Mouse (Mus musculus): Measurements from ENCODE around the gene Gm21954.

Gm21954 gene

DNA sequence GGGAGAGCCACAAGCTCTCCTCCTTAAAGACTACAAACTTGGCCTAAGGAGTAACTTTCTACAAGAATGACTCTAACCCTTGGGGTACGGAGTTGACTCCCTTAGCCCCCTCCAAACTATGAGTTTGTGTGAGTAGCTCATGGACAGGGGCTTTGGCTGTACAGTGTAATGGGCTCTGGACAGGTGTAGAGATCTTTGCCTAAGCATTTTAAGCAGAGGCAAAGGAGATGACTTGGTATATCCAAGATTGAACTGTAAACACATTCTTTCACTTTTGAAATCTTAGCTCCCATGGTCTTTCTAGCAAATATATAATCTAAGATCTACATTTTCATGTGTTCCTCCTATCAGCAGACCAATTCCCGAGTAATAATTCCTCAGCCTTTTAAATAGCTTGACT lies at the start of gene Gm21954:
TSS of gene Gm21954 (minus strand) at position 101 of the 400 bp plus-strand sequence.
- DNase-seq (ENCODE audit: low spot score) = no peak

DNA sequence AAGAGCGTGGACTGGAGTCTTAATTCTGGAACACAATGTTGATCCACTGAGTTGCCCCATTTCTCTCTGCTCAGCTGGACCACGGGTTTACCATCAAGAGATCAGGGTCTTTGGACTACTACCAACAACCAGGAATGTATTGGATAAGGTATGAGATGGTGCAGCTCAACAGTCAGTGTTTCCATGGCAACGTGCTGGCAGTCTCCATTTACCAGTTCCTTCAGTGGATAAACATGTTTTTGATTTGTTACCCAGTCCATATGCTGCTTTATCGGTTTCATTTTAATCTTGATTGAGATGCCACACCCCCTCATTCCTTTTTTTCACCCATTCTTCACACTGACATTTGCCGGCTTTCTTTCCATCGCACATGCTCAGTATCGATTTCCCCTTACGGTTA lies 49.8 kb upstream of the Gm21954 start:
- no peak for DNase-seq (ENCODE audit: low spot score)

GRCm38 (mm10) chr3:55520240-55521180 lies 48.5 kb upstream of the Gm21954 start:
- DNase-seq (ENCODE audit: low spot score) = peak; percentile 23

DNA sequence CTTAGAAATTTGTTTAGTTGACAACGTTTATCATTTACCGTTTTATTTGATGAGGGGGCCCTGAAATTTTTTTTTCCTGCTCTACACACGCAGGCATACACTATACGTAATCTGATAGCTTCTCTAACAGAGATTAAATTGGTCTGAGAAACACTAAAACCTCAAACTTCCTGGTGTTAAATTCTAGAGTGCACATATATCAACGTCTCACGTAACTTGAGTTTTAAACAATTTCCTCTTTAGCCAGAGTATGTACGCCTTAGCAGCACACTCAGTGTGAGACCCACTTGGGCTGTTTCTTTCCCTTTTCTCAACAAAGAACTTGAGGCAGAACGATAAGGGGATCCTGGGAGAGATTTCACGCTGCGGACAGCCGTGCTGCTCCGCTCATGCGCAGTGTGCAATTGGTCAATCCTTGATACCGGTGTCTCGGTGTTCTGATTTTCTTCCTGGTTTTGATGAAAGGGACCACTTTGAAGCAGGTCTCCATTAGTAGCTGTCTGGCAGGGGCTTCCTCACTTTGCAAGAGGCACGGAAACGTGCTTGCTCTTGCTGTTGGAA lies 45.5 kb upstream of the Gm21954 start:
- DNase-seq (ENCODE audit: low spot score) = no peak

DNA sequence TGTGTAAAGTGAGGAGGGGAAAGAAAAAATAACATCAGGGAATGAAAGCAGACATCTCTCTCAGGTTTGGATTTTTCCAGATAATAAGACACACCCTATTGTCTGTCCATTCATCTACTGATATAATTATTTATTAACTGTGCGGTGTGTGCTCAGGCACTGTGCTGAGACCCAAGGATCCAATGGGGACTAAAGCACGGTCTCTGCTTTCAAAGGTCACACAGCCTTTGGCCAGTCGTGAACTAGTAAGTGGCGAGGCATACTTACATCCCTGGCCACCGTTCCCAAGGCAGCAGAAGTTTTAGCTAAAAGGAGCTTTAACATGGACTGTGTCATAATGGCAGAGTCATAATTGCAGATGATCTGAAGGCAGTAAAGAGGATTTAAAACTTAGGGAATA lies 44.0 kb upstream of the Gm21954 start:
- no peak for DNase-seq (ENCODE audit: low spot score)

- DNase-seq (ENCODE audit: low spot score) = no peak
These were observed 39.6 kb upstream of the Gm21954 start for GRCm38 (mm10) chr3:55511658-55512057.

DNA sequence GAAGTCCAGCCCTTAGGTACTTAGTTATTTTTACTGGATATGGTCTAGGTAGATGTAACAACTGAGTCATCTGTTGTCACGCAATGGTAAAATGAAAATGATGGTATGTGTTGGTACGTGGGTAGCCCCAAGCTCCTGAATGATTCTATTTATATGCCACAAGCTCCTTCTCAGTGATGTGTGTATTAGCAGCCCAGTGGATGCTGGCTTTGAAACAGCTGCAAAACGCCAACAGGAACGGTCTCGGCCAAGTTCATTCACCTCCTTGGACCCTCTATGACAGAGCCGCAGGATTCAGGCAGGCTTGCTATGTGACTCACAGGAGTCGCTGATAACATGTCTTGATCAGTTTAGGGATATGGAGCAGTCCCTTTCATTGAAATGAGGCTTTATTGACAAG lies 38.2 kb upstream of the Gm21954 start:
- no peak for DNase-seq (ENCODE audit: low spot score)

GRCm38 (mm10) chr3:55499298-55499697 lies 27.3 kb upstream of the Gm21954 start:
- DNase-seq (ENCODE audit: low spot score) = no peak

- no peak for DNase-seq (ENCODE audit: low spot score)
These were observed 24.5 kb upstream of the Gm21954 start for GRCm38 (mm10) chr3:55496462-55496941.

DNA sequence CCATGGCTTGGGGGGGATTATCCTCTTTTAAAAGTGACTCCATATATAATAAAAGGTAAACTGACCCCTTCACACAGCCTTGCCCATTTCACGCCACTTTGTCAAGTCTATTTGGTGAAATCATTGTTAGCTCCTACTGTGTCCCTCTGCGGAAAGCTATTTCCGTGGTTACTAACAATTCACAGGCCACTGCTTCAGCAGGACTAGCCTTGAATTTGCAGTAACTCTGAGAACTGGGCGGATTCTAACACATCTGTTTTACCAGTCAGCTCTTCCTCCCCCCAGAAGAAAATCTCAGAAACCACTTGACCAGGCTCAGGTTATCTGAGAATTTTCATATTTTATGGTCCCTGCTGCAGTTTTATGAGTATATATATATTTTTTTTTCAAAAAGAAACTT lies 23.9 kb upstream of the Gm21954 start:
- no peak for DNase-seq (ENCODE audit: low spot score)

- no peak for DNase-seq (ENCODE audit: low spot score)
These were observed 23.2 kb upstream of the Gm21954 start for GRCm38 (mm10) chr3:55495231-55495630.

DNA sequence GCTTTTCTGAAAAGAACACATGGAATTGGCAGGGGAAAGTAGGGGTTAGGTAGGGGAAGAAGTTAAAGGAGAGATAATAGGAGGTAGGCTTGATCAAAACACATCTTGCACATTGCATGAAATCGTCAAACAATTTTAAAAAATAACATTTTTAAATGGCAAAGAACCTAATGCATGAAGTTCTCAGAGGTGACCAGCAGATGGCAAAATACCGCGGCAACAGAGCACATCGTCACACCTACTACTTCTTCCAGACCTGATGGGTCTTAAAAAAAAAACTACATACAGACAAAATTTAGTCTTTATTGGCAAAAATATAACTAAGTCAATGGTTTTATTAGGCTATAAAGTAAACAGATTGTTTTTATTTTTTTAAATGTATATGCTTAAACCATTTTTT lies 22.3 kb upstream of the Gm21954 start:
- DNase-seq (ENCODE audit: low spot score) = no peak

GRCm38 (mm10) chr3:55492021-55492420 lies 20.0 kb upstream of the Gm21954 start:
- DNase-seq (ENCODE audit: low spot score) = no peak

GRCm38 (mm10) chr3:55489231-55489990 lies 17.4 kb upstream of the Gm21954 start:
- DNase-seq (ENCODE audit: low spot score) = no peak

DNA sequence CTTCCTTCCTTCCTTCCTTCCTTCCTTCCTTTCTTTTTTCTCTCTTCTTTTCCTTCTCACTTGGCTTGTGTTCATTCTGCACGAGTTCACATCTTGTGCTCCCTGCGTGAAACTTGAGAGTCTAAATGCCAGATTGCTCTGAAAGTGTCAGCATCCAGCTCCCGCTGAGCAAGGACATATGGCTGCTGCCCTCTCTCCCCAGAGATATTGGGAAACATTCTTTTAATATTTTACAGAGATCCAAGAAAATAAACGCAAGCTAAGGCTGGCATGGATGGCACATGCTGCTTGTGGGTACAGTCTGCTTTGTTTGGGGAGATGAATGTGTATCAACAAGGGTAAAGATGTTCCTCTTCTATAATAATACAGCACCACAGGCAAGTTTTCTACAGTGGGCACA lies 11.3 kb upstream of the Gm21954 start:
- DNase-seq (ENCODE audit: low spot score) = no peak

DNA sequence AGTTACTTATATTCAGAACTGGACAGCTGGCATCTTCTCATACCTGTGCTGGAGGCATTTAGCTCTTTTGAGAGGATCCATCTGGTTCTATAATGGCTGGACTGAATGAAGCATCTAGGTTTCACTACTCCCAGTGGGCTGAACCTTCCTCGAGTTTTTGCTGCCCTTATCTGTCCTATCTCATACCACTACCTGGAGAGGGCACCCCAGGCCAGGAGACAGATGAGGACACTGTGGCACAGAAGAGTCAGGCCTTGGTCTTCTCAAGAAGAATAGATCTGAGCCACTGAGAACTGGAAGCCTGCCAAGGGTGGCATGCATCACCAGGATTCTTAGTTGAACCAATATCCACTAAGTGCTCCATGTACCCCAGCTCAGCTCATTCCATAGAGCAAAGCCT lies 9.1 kb upstream of the Gm21954 start:
- no peak for DNase-seq (ENCODE audit: low spot score)

GRCm38 (mm10) chr3:55479306-55479705 lies 7.3 kb upstream of the Gm21954 start:
- no peak for DNase-seq (ENCODE audit: low spot score)

- no peak for DNase-seq (ENCODE audit: low spot score)
These were observed 4.7 kb upstream of the Gm21954 start for GRCm38 (mm10) chr3:55476694-55477093.

GRCm38 (mm10) chr3:55473146-55473545 lies 1.1 kb upstream of the Gm21954 start:
- DNase-seq (ENCODE audit: low spot score) = no peak

DNA sequence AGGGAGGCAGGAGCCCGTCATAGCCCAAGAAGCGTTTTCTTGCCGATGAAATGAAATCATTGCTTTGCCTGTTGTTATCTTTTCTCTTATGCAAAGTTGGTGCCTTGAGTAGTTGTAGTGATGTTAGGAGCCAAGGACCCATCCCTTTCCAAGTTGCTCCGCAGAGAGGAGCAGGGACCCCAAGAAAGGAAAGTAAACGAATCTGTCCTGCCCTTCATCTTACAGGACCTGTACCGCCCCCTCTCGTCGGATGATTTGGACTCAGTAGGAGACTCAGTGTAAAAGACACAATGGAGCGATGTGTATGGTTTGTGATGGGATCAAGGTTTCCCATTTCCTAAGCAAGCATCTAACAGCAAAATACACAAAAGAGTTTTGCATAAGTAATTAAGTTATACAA lies 5.7 kb downstream of the Gm21954 start:
- no peak for DNase-seq (ENCODE audit: low spot score)

DNA sequence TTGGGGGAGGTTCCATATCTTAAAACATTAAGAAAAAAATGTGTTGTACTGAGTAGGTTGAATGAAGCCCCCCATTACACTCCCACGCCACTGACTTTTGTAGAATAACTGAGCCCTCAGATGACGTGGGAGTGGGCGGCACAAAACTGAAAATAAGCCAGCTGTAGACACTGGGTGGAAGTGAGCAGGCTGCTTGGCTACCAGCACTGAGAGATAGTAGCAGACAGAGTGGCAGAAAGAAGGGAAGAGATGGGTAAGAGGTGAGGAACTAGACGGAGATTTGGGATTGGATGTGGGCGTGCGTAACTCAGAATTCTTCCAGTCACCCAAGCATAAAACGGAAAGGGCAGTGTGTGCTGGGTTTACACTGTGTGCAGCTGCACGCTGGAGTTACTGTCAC lies 6.2 kb downstream of the Gm21954 start:
- no peak for DNase-seq (ENCODE audit: low spot score)

- DNase-seq (ENCODE audit: low spot score) = no peak
These were observed 7.8 kb downstream of the Gm21954 start for GRCm38 (mm10) chr3:55464226-55464625.
